Mouse (Mus musculus) bone marrow, adult 2 months (tissue): ENCODE data around the gene Alox12e.

Source experiments
- CTCF ChIP-seq: fragments of 200-500 bp; IDR thresholded peaks from 2 replicates; pipeline ENCODE4 v1.5.1; 2011; ENCODE audit warnings: low read length, control low read depth; ENCODE audit not compliant: control insufficient read depth, insufficient read depth
- POLR2A ChIP-seq: fragments of 200-500 bp; IDR thresholded peaks from 2 replicates; pipeline ENCODE4 v1.6.1; 2011; ENCODE audit warnings: low read depth, mild to moderate bottlenecking, control low read depth, low read length, borderline replicate concordance; ENCODE audit not compliant: control insufficient read depth

GRCm38 (mm10) chr11:70345546-70345945 lies 23.1 kb upstream of the Alox12e start:
- TF ChIP-seq CTCF (no peak), POLR2A (no peak)
